Mouse (Mus musculus) forebrain, postnatal 0 days (tissue): ENCODE data around the gene Ap5m1. TPM values are rescaled to one million over a fixed set of nuclear protein-coding genes. Genes with fewer than 3 reads are reported as not detected.

Source experiments
- ATAC-seq: fragments of 200-750 bp; cut with Nextera tagmentation; 2 replicates; pipeline ENCODE4 v1.8.0; 2017; ENCODE audit warnings: mild to moderate bottlenecking, moderate library complexity
- DNase-seq: peaks from one replicate; pipeline ENCODE4 v3.0.0-alpha.2; 2015
- H3K27ac ChIP-seq: fragments of 300-500 bp; sonication (generic); 2 replicates; pipeline ENCODE4 v1.5.1; 2014; ENCODE audit warnings: low read depth, mild to moderate bottlenecking, antibody characterized with exemption, low read length, moderate library complexity, mixed read lengths
- H3K27me3 ChIP-seq: fragments of 300-500 bp; sonication (generic); 2 replicates; pipeline ENCODE4 v1.6.1; 2014; ENCODE audit warnings: mild to moderate bottlenecking, low read length, mixed read lengths; ENCODE audit not compliant: insufficient read depth
- H3K36me3 ChIP-seq: fragments of 300-500 bp; sonication (generic); 2 replicates; pipeline ENCODE4 v1.6.1; 2014; ENCODE audit warnings: mild to moderate bottlenecking, moderate library complexity; ENCODE audit not compliant: insufficient read depth
- H3K4me1 ChIP-seq: fragments of 300-500 bp; sonication (generic); 2 replicates; pipeline ENCODE4 v1.6.1; 2014; ENCODE audit warnings: antibody characterized with exemption; ENCODE audit not compliant: insufficient read depth
- H3K4me2 ChIP-seq: fragments of 300-500 bp; sonication (generic); 2 replicates; pipeline ENCODE4 v1.6.1; 2014; ENCODE audit warnings: low read depth, mild to moderate bottlenecking, moderate library complexity
- H3K4me3 ChIP-seq: fragments of 300-500 bp; sonication (generic); 2 replicates; pipeline ENCODE4 v1.5.1; 2014; ENCODE audit warnings: low read depth, low read length, mixed read lengths
- H3K9ac ChIP-seq: fragments of 300-500 bp; sonication (generic); 2 replicates; pipeline ENCODE4 v1.6.1; 2014; ENCODE audit warnings: mild to moderate bottlenecking
- H3K9me3 ChIP-seq: fragments of 300-500 bp; sonication (generic); 2 replicates; pipeline ENCODE4 v1.6.1; 2016; ENCODE audit warnings: low read length
- CTCF ChIP-seq: sonication (generic); IDR thresholded peaks from 2 replicates; pipeline ENCODE4 v1.5.1; 2016; ENCODE audit warnings: antibody characterized with exemption, control low read depth, low read depth
- WGBS: fragments of 180-500 bp; shearing (Covaris S2); extraction: QIAGEN DNeasy Blood & Tissue Kit; methylation state at CpG from one replicate; pipeline ENCODE4 v1.1.7; 2014; 5-methylcytosine and 5-hydroxymethylcytosine counted together
- polyA plus RNA-seq: library from polyadenylated mRNA; unstranded; fragments of >200 nt; fragmentation: Nextera tagmentation; extraction: Ambion mirVana; gene quantifications from 2 replicates; pipeline ENCODE4 v1.2.1, GENCODE M21; 2015
- total RNA-seq: library from RNA; depleted of rRNA; stranded (reverse); fragments of >200 nt; gene quantifications from 2 replicates; pipeline ENCODE4 v1.2.3, GENCODE M21; 2014

Ap5m1 gene
- total and polyA plus RNA-seq, 2 experiments from 2014 or later, result 15.7 to 32.6 TPM

DNA sequence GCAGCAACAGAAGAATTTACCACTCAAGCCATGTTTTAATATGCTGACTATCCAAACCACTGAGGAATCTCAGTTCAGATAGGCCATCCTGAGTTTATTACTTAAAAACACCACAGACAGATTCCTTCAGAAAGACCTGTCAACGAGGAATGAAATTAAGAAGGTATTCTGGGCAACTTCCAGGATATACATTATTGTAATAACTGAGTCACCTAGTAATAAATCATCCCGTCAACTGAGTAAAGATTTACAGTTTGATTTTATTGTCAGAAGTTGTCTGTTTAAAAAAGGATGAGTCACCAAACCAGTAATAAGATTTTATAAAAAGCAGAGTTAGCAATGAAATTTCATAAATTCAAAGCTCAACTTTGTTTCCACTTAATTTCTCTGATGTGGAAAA, 2.1 kb upstream of the Ap5m1 start:
- Histone ChIP-seq H3K27ac (no peak overlapping the region), H3K36me3 (no peaks in the 10 kb centered on the region)
- 87% methylated on average over 2 of the region's 2 CpGs for WGBS

DNA sequence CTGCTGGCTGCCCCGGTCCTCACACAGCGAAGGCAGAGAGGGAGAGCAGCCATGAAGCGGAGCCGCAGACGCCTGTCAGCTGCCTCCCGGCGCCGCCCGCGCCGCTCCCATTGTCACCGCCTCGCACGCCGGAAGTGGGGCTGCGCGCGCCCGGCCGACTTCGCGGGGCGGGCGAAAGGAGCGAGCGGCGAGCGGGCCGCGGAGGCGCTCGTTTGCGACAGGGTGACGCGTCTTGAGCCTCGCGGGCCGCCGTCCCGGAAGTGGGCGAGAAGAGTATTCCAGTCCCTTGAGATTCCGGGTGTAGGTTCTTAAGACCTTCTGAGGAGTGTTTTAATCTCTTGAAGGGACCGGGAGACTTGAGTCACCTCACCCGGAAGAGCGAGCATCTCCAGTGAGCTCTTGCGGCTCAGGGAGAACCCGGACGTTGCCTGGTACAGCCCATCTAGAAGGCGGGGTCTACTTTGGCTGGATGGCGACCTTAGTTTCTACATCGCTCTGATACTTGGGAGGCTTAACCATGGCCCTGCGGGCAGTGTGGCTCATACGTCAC, 452 bp downstream of the Ap5m1 start, which contains the start of gene Exoc5:
Gene Exoc5, minus strand, starts transcription at position 380 of the 550 bp plus-strand sequence.
- peak within 1 kb of the TSS; percentile 97 for H3K4me3 ChIP-seq
- peak within 1 kb of the TSS; percentile 99 for H3K27ac ChIP-seq
- H3K27me3 ChIP-seq, result no peaks in the 10 kb centered on the region
- peaks cover 16% of the 10 kb centered on the region for H3K4me1 ChIP-seq
- H3K9me3 ChIP-seq, result no peaks in the 10 kb centered on the region
- DNase-seq, result peak; percentile 97
- ATAC-seq, result peak; percentile 96
- peak within 1 kb of the TSS; percentile 70 for H3K4me2 ChIP-seq
- WGBS, result under 1% methylated on average over 53 of the region's 53 CpGs
- no peaks in the 10 kb centered on the region for H3K36me3 ChIP-seq
- peak within 1 kb of the TSS; percentile 96 for H3K9ac ChIP-seq
- TF ChIP-seq CTCF, result no peak

More for the DNA sequence above, 2.1 kb upstream of the Ap5m1 start:
- DNase-seq (no peak), ATAC-seq (no peak)
- Histone ChIP-seq H3K4me1 (peaks cover 16% of the 10 kb centered on the region), H3K9me3 (no peaks in the 10 kb centered on the region), H3K27me3 (no peaks in the 10 kb centered on the region), H3K9ac (no peak overlapping the region), H3K4me2 (no peak overlapping the region), H3K4me3 (no peak overlapping the region)
- TF ChIP-seq CTCF, result no peak

DNA sequence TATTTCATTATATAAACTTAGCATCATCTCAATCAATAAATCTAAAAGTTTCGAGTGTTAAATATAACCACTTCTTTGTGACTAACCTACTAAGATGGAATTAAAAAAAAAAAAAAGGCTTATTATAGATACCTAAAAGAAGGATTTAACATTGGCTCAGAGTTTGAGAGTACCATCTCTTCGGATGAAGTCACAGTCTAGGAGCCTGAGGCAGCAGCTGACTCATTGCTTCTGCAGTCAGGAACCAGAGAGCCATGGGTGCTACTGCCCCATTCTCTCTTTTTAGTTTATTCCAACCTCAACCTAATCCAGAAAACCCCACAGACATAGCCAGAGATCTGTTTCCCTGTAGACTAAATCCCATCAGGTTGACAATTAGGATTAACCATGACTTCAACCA, 6.9 kb downstream of the Ap5m1 start:
- no peak for TF ChIP-seq CTCF
- no peak for DNase-seq
- Histone ChIP-seq H3K36me3 (peaks cover 12% of the 10 kb centered on the region), H3K27ac (no peak overlapping the region), H3K9ac (no peak overlapping the region), H3K4me1 (no peaks in the 10 kb centered on the region), H3K9me3 (no peaks in the 10 kb centered on the region), H3K4me2 (no peak overlapping the region), H3K27me3 (no peaks in the 10 kb centered on the region), H3K4me3 (no peak overlapping the region)
- 95% methylated on average over 2 of the region's 2 CpGs for WGBS
- ATAC-seq, result no peak

DNA sequence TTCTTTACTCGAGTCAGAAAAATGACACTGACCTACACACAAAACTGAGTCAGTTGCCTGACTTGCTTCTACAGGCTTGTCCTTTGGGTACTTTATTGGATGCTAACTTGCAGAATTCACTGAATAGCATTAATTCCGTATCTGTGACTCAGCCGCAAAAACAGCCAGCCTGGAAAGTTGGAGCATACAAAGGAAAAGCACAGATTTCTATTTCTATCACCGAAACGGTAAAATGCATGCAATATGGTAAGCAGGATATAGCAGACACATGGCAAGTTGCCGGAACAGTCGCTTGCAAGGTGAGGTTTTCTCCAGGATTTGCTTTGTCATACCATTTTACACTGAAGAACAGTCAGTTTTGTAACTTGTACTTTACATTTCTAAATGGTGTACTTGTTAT, 8.0 kb downstream of the Ap5m1 start:
- Histone ChIP-seq H3K9ac (no peak overlapping the region), H3K36me3 (peaks cover 12% of the 10 kb centered on the region), H3K4me2 (no peak overlapping the region), H3K4me3 (no peak overlapping the region), H3K9me3 (no peaks in the 10 kb centered on the region), H3K27me3 (no peaks in the 10 kb centered on the region), H3K4me1 (no peaks in the 10 kb centered on the region), H3K27ac (no peak overlapping the region)
- no peak for ATAC-seq
- no peak for TF ChIP-seq CTCF
- DNase-seq, result no peak
- WGBS, result 92% methylated on average over 7 of the region's 7 CpGs

DNA sequence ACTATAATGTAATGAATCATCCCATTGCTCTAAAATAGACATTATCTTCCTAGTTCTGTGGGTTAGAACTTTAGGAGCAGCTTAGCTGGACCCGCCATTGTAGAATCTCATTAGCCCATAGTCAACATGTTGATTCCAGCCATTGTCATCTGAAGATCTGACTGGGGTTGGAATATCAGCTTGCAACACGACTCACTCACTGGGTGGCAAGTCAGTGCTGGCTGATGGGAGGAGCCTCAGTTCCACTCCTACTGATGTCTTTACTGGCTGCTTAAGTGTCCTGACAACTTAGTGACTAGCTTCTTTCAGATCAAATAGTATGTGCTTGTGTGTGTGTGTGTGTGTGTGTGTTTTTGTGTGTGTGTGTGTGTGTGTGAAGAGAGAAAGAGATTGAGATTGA, 8.5 kb downstream of the Ap5m1 start:
- Histone ChIP-seq H3K9ac (no peak overlapping the region), H3K27me3 (no peaks in the 10 kb centered on the region), H3K4me3 (no peak overlapping the region), H3K9me3 (no peaks in the 10 kb centered on the region), H3K27ac (no peak overlapping the region), H3K4me1 (no peaks in the 10 kb centered on the region), H3K36me3 (peaks cover 13% of the 10 kb centered on the region), H3K4me2 (no peak overlapping the region)
- ATAC-seq (no peak), DNase-seq (no peak)
- WGBS, result 69% methylated on average over 2 of the region's 2 CpGs
- TF ChIP-seq CTCF, result no peak

DNA sequence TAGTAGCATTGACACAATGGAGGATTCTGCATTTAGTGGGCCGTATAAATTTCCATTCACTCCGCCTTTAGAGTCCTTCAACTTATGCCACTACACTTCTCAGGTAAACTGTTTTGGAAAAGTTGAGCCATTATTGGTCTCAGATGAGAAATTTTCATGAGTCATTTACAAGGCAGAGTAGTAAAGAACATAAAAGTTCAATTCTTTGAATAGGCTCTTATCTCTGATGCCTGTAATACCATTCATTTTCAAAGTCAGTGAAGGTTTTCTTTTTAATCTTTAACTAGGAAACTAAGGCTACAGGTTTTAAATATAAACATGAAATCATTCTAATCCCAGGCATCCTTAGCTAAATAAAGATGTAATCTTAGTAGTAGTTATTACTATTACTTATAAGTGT, 12.9 kb downstream of the Ap5m1 start:
- Histone ChIP-seq H3K9ac (no peak overlapping the region), H3K4me1 (no peaks in the 10 kb centered on the region), H3K4me2 (no peak overlapping the region), H3K36me3 (peaks cover 18% of the 10 kb centered on the region), H3K27ac (no peak overlapping the region), H3K9me3 (no peaks in the 10 kb centered on the region), H3K27me3 (no peaks in the 10 kb centered on the region), H3K4me3 (no peak overlapping the region)
- TF ChIP-seq CTCF, result no peak
- ATAC-seq, result no peak
- no peak for DNase-seq
- whole genome bisulfite sequencing, result 99% methylated on average over 2 of the region's 2 CpGs

DNA sequence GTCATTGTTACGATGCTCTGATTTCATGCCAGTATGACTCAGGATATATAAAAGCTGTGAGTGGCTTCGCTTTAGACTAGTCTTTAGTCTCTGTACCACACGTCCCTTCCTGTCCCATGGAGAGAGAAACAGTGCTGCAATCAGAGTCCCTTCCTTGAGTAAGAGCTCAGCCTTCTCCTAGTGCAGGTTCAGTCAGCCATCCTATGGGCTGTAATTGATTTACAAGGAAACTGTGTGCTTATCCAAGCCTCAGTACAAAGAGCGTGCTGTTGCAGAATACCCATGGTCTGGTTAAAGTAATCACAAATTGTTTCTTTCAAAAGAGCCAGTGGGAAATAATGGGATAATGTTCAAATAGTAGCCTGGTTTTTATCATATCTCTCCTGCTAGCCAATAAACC, 20.6 kb downstream of the Ap5m1 start:
- TF ChIP-seq CTCF, result no peak
- no peak for ATAC-seq
- WGBS, result 80% methylated on average over 4 of the region's 4 CpGs

More for the DNA sequence above, 20.6 kb downstream of the Ap5m1 start:
- Histone ChIP-seq H3K9ac (no peak overlapping the region), H3K4me1 (no peaks in the 10 kb centered on the region), H3K27ac (no peak overlapping the region), H3K27me3 (no peaks in the 10 kb centered on the region), H3K36me3 (peaks cover 15% of the 10 kb centered on the region), H3K9me3 (no peaks in the 10 kb centered on the region), H3K4me2 (no peak overlapping the region), H3K4me3 (no peak overlapping the region)
- DNase-seq, result no peak
